Comparison of ENCODE assay signal across 12 mouse cellular contexts in the genomic region with DNA sequence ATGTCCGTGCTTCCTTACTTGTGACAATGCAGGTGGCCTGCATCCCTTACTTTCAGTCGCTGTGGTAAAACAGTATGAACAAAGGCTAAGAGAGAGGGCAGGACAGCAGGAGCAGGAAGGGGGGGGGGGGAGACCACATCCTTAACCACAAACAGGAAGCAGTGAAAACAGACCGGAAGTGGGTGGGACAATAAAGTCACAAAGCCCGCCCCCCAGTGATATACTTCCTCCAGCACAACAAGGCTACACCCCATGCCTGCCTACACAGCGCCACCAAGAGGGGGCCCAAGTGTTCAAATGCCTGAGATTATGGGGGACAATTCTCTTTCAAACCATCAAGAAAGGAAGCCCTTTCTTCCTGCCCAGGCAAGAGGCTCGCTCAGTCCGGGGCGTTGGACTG.
DNase-seq lines count a peak whose midpoint lies in the region; ATAC-seq and TF ChIP-seq lines count a peak whose summit lies in the region.
"Had no signal": no experiment of that assay in that cellular context is flagged by ENCODE, and none has a peak within 500 bp of the region (broad histone marks: within the 10 kb centered on the region; RNA-seq: fewer than 3 reads in every experiment).

No protein-coding gene starts in this region.

- no peaks in the 10 kb centered on the region for H3K9me3 ChIP-seq in kidney, postnatal 0 days (replicated peaks; ENCODE audit: low read length)
- H3K9me3 ChIP-seq: lung, embryonic 15.5 days had no signal

- no peak for ATAC-seq in kidney, postnatal 0 days (replicated peaks; ENCODE audit: low FRiP score, low read depth)
- ATAC-seq in inflammation-experienced regulatory T-cells, adult 6 months: peak; percentile 58

- H3K4me1 ChIP-seq in kidney, postnatal 0 days (replicated peaks; ENCODE audit: insufficient read depth, low read length): no peaks in the 10 kb centered on the region
- peaks cover 17% of the 10 kb centered on the region for H3K4me1 ChIP-seq in thymus, adult 2 months (replicated peaks; ENCODE audit: control insufficient read depth, insufficient read depth, low read length)
- H3K4me1 ChIP-seq: lung, embryonic 15.5 days had no signal

- no peaks in the 10 kb centered on the region for H3K36me3 ChIP-seq in kidney, postnatal 0 days (ENCODE audit: insufficient read depth, low read length)
- H3K36me3 ChIP-seq in thymus, adult 2 months (ENCODE audit: control insufficient read depth, insufficient read depth, low read length): no peaks in the 10 kb centered on the region
- H3K36me3 ChIP-seq: lung, embryonic 15.5 days had no signal

- H3K4me3 ChIP-seq in kidney, postnatal 0 days (replicated peaks; ENCODE audit: low read depth, low read length): no peak overlapping the region
- no peak overlapping the region for H3K4me3 ChIP-seq in thymus, adult 2 months (ENCODE audit: control insufficient read depth, insufficient read depth, low read length)
- H3K4me3 ChIP-seq: left cerebral cortex, adult 2 months; lung, embryonic 15.5 days had no signal

- WGBS in kidney, postnatal 0 days: 86% methylated on average over 8 of the region's 8 CpGs
- WGBS in thymus, adult 2 months: 53% methylated on average over 8 of the region's 8 CpGs

- TF ChIP-seq CTCF in kidney, postnatal 0 days (IDR thresholded peaks at IDR 0.05; ENCODE audit: low read depth): peak; percentile 38; the same call in 1 of the 2 replicates
- no peak for TF ChIP-seq CTCF in thymus, adult 2 months (IDR thresholded peaks at IDR 0.05; ENCODE audit: borderline replicate concordance, control insufficient read depth, extremely low read depth, insufficient read depth, low read length, poor library complexity)

- H3K27ac ChIP-seq in kidney, postnatal 0 days: no peak overlapping the region
- peak overlapping the region; percentile 21; the same call in 1 of the 2 replicates for H3K27ac ChIP-seq in thymus, adult 2 months (ENCODE audit: control insufficient read depth, insufficient read depth, low read length)
- H3K27ac ChIP-seq: left cerebral cortex, adult 2 months; lung, embryonic 15.5 days had no signal

- no peak overlapping the region for H3K4me2 ChIP-seq in kidney, postnatal 0 days (ENCODE audit: low read length)
- H3K4me2 ChIP-seq: lung, embryonic 15.5 days had no signal

- no peak for DNase-seq in kidney, postnatal 0 days (ENCODE audit: low spot score)
- no peak for DNase-seq in kidney, postnatal 14 days
- DNase-seq in CD8-positive naive resting alpha-beta T cell, adult 2 months (ENCODE audit: low read depth in 2 of 2, low spot score in 2 of 2): peak; percentile 34 to 66
- peak; percentile 31 for DNase-seq in thymus, adult 2 months
- DNase-seq in cerebellum, postnatal 4 days (ENCODE audit: low spot score in 2 of 2): no peak
- no peak for DNase-seq in frontal cortex, adult 2 months (ENCODE audit: extremely low spot score in 1 of 2, low spot score in 1 of 2)
- DNase-seq in layer of hippocampus, postnatal 25 days (ENCODE audit: extremely low spot score in 1 of 2, low spot score in 1 of 2): no peak
- DNase-seq: cerebellum, postnatal 25 days; heart, postnatal 4 days had no signal

- H3K27me3 ChIP-seq in kidney, postnatal 0 days (ENCODE audit: insufficient read depth, low read length): no peaks in the 10 kb centered on the region
- no peaks in the 10 kb centered on the region for H3K27me3 ChIP-seq in thymus, adult 2 months (ENCODE audit: control insufficient read depth, insufficient read depth, low read length)
- H3K27me3 ChIP-seq: lung, embryonic 15.5 days had no signal

- TF ChIP-seq POLR2A in thymus, adult 2 months (IDR thresholded peaks at IDR 0.05; ENCODE audit: control insufficient read depth, extremely low read depth, insufficient read depth, low read length, poor library complexity): no peak

- no peak overlapping the region for H3K9ac ChIP-seq in kidney, postnatal 0 days (ENCODE audit: low read depth, low read length)
- H3K9ac ChIP-seq: lung, embryonic 15.5 days had no signal

Comparison
In these comparisons a context has a peak if more than half of its experiments do, and no peak if none do; other contexts are left out.
1. DNase-seq: peak in CD8-positive naive resting alpha-beta T cell, adult 2 months (2 of 2) and thymus, adult 2 months (single experiment); none in kidney, postnatal 0 days (single experiment), kidney, postnatal 14 days (single experiment), cerebellum, postnatal 4 days (0 of 2), frontal cortex, adult 2 months (0 of 2) and layer of hippocampus, postnatal 25 days (0 of 2).